Mouse (Mus musculus) MEL (cell line): ENCODE measurements around the gene Endov. TPM values are rescaled to one million over a fixed set of nuclear protein-coding genes. Genes with fewer than 3 reads are reported as not detected.

ENCODE experiments used
- DNase-seq: peaks from one replicate; pipeline ENCODE4 v3.0.0; 2011; ENCODE audit warnings: low read depth, low spot score
- H3K27ac ChIP-seq: 2 replicates; pipeline ENCODE4 v1.5.1; 2012; ENCODE audit warnings: low read depth, mild to moderate bottlenecking, control low read depth, low read length, moderate library complexity; ENCODE audit not compliant: control insufficient read depth
- H3K27me3 ChIP-seq, 2 experiments: fragments of 150-350 bp in 1 of 2; sonication (generic) in 1 of 2; 2 replicates each; pipeline ENCODE4 v1.6.1; 2012; ENCODE audit warnings: low read length in 2 of 2, mild to moderate bottlenecking in 2 of 2, improper control_type of control experiment in 1 of 2, moderate library complexity in 1 of 2; ENCODE audit not compliant: insufficient read depth in 2 of 2, control insufficient read depth in 1 of 2
- H3K36me3 ChIP-seq, 2 experiments: 2 replicates each; pipeline ENCODE4 v1.6.1; 2012 to 2014; ENCODE audit warnings: low read length in 2 of 2, improper control_type of control experiment in 1 of 2, inconsistent platforms in 1 of 2, mild to moderate bottlenecking in 1 of 2; ENCODE audit not compliant: insufficient read depth in 2 of 2, control insufficient read depth in 1 of 2
- H3K4me1 ChIP-seq, 2 experiments: fragments of 150-350 bp in 1 of 2; sonication (generic) in 1 of 2; 2 replicates each; pipeline ENCODE4 v1.6.1; 2012; ENCODE audit warnings: low read length in 2 of 2, improper control_type of control experiment in 1 of 2, mild to moderate bottlenecking in 1 of 2; ENCODE audit not compliant: insufficient read depth in 2 of 2, control insufficient read depth in 1 of 2
- H3K4me3 ChIP-seq, 2 experiments: fragments of 150-350 bp in 1 of 2; sonication (generic) in 1 of 2; 2 replicates each; pipeline ENCODE4 v1.5.1; 2012; ENCODE audit warnings: low read depth in 2 of 2, low read length in 2 of 2, mild to moderate bottlenecking in 2 of 2, moderate library complexity in 2 of 2, control low read depth in 1 of 2, improper control_type of control experiment in 1 of 2; ENCODE audit not compliant: control insufficient read depth in 1 of 2, insufficient read depth in 1 of 2
- H3K79me2 ChIP-seq: 2 replicates; pipeline ENCODE4 v1.6.1; 2012; ENCODE audit warnings: mild to moderate bottlenecking, low read length, moderate library complexity; ENCODE audit not compliant: control insufficient read depth, poor library complexity, insufficient read depth
- H3K9ac ChIP-seq: 2 replicates; pipeline ENCODE4 v1.6.1; 2012; ENCODE audit warnings: low read depth, mild to moderate bottlenecking, control low read depth, low read length, moderate library complexity; ENCODE audit not compliant: control insufficient read depth, poor library complexity, severe bottlenecking
- H3K9me3 ChIP-seq: fragments of 150-350 bp; sonication (generic); replicated peaks from 2 replicates; pipeline ENCODE4 v1.6.1; 2012; ENCODE audit warnings: mild to moderate bottlenecking, low read length, improper control_type of control experiment, moderate library complexity; ENCODE audit not compliant: insufficient read depth
- CHD2 ChIP-seq: IDR thresholded peaks from 2 replicates; pipeline ENCODE4 v1.6.1; 2011; ENCODE audit warnings: low read length, improper control_type of control experiment
- CTCF ChIP-seq, 3 experiments: IDR thresholded peaks in 2 of 3; conservative IDR thresholded peaks in 1 of 3; 2 replicates each; pipeline ENCODE4 v1.5.1; 2011 to 2012; ENCODE audit warnings: low read length in 3 of 3, low read depth in 2 of 3, mild to moderate bottlenecking in 2 of 3, improper control_type of control experiment in 1 of 3, inconsistent platforms in 1 of 3, mixed read lengths in 1 of 3, moderate library complexity in 1 of 3; ENCODE audit not compliant: control insufficient read depth in 1 of 3, insufficient read depth in 1 of 3, poor library complexity in 1 of 3, severe bottlenecking in 1 of 3
- ELF1 ChIP-seq: IDR thresholded peaks from 2 replicates; pipeline ENCODE4 v1.6.1; 2014; ENCODE audit warnings: low read depth, mild to moderate bottlenecking, inconsistent platforms, low read length, improper control_type of control experiment, moderate library complexity
- EP300 ChIP-seq, 2 experiments: IDR thresholded peaks; 2 replicates each; pipeline ENCODE4 v1.6.1; 2011; ENCODE audit warnings: improper control_type of control experiment in 2 of 2, low read length in 2 of 2, low read depth in 1 of 2, mild to moderate bottlenecking in 1 of 2
- ETS1 ChIP-seq: IDR thresholded peaks from 2 replicates; pipeline ENCODE4 v1.6.1; 2012; ENCODE audit warnings: low read depth, mild to moderate bottlenecking, inconsistent platforms, low read length, improper control_type of control experiment, moderate library complexity
- GATA1 ChIP-seq: IDR thresholded peaks from 2 replicates; pipeline ENCODE4 v1.6.1; 2011; ENCODE audit warnings: low read depth, low read length, improper control_type of control experiment
- KAT2A ChIP-seq: conservative IDR thresholded peaks from 2 replicates; pipeline ENCODE4 v1.6.1; 2012; ENCODE audit warnings: low read depth, low read length, improper control_type of control experiment, inconsistent platforms
- MAFK ChIP-seq: IDR thresholded peaks from 2 replicates; pipeline ENCODE4 v1.6.1; 2011; ENCODE audit warnings: low read depth, mild to moderate bottlenecking, low read length, improper control_type of control experiment, borderline replicate concordance
- MAZ ChIP-seq: IDR thresholded peaks from 2 replicates; pipeline ENCODE4 v1.6.1; 2012; ENCODE audit warnings: low read depth, mild to moderate bottlenecking, inconsistent platforms, low read length, improper control_type of control experiment
- MXI1 ChIP-seq: IDR thresholded peaks from 2 replicates; pipeline ENCODE4 v1.6.1; 2011; ENCODE audit warnings: mild to moderate bottlenecking, low read depth, low read length, improper control_type of control experiment
- MYC ChIP-seq: IDR thresholded peaks from 2 replicates; pipeline ENCODE4 v1.6.1; 2011; ENCODE audit warnings: low read depth, mild to moderate bottlenecking, low read length, improper control_type of control experiment, moderate library complexity
- NELFE ChIP-seq: IDR thresholded peaks from 2 replicates; pipeline ENCODE4 v1.6.1; 2011; ENCODE audit warnings: low read depth, low read length, improper control_type of control experiment
- POLR2AphosphoS5 ChIP-seq: IDR thresholded peaks from 2 replicates; pipeline ENCODE4 v1.6.1; 2012; ENCODE audit warnings: low read depth, borderline replicate concordance, mild to moderate bottlenecking, inconsistent platforms, low read length, moderate library complexity, mixed read lengths
- RAD21 ChIP-seq: IDR thresholded peaks from 2 replicates; pipeline ENCODE4 v1.6.1; 2011; ENCODE audit warnings: mild to moderate bottlenecking, low read depth, low read length, improper control_type of control experiment
- RCOR1 ChIP-seq: IDR thresholded peaks from 2 replicates; pipeline ENCODE4 v1.6.1; 2012; ENCODE audit warnings: low read depth, mild to moderate bottlenecking, inconsistent platforms, low read length, improper control_type of control experiment
- SIN3A ChIP-seq: IDR thresholded peaks from 2 replicates; pipeline ENCODE4 v1.6.1; 2012; ENCODE audit warnings: low read length, improper control_type of control experiment, inconsistent platforms
- SMC3 ChIP-seq: IDR thresholded peaks from 2 replicates; pipeline ENCODE4 v1.6.1; 2011; ENCODE audit warnings: low read depth, low read length, improper control_type of control experiment
- TBP ChIP-seq: IDR thresholded peaks from 2 replicates; pipeline ENCODE4 v1.8.0; 2011; ENCODE audit warnings: low read depth, low read length, improper control_type of control experiment
- UBTF ChIP-seq: IDR thresholded peaks from 2 replicates; pipeline ENCODE4 v1.6.1; 2012; ENCODE audit warnings: low read depth, mild to moderate bottlenecking, inconsistent platforms, low read length, improper control_type of control experiment, moderate library complexity, borderline replicate concordance; ENCODE audit not compliant: insufficient read depth
- ZKSCAN1 ChIP-seq: IDR thresholded peaks from 2 replicates; pipeline ENCODE4 v1.6.1; 2012; ENCODE audit warnings: low read depth, mild to moderate bottlenecking, inconsistent platforms, low read length, improper control_type of control experiment, moderate library complexity
- ZMIZ1 ChIP-seq: IDR thresholded peaks from 2 replicates; pipeline ENCODE4 v1.6.1; 2012; ENCODE audit warnings: low read depth, mild to moderate bottlenecking, inconsistent platforms, low read length, improper control_type of control experiment, moderate library complexity
- ZNF384 ChIP-seq: IDR thresholded peaks from 2 replicates; pipeline ENCODE4 v1.6.1; 2012; ENCODE audit warnings: low read depth, mild to moderate bottlenecking, inconsistent platforms, low read length, improper control_type of control experiment
- polyA plus RNA-seq, 2 experiments: library from polyadenylated mRNA; stranded (reverse) in 1 of 2; unstranded in 1 of 2; fragments of >175 nt in 1 of 2; fragments of >200 nt in 1 of 2; gene quantifications; 2 replicates each; pipeline versions ENCODE4 v1.2.1 to v1.2.4; 2012; ENCODE audit warnings: low replicate concordance in 2 of 2, low read depth in 1 of 2; ENCODE audit not compliant: insufficient read length in 2 of 2, insufficient read depth in 1 of 2, missing spikeins in 1 of 2
- total RNA-seq: library from RNA; depleted of rRNA; stranded (reverse); fragments of 300-350 nt; gene quantifications from 2 replicates; pipeline ENCODE4 v1.2.3, GENCODE M21; 2012

Gene Endov
- total and polyA plus RNA-seq, 3 experiments = 16.8 to 19.5 TPM; not detected in 1

- no peak for TF ChIP-seq UBTF
- no peak for TF ChIP-seq RCOR1
- no peak for TF ChIP-seq RAD21
- no peak for TF ChIP-seq ZKSCAN1
- TF ChIP-seq SMC3 = no peak
- TF ChIP-seq MYC = no peak
- H3K4me3 ChIP-seq = no peak overlapping the region
- H3K79me2 ChIP-seq = no peaks in the 10 kb centered on the region
- no peaks in the 10 kb centered on the region for H3K9me3 ChIP-seq
- H3K36me3 ChIP-seq = no peaks in the 10 kb centered on the region; a peak in 1 of 4 replicates
- H3K27me3 ChIP-seq = no peaks in the 10 kb centered on the region
- no peaks in the 10 kb centered on the region for H3K4me1 ChIP-seq
- DNase-seq = no peak
- no peak overlapping the region for H3K27ac ChIP-seq
- no peak overlapping the region for H3K9ac ChIP-seq
These were observed 35.0 kb upstream of the Endov start for GRCm38 (mm10) chr11:119456097-119456496.

- no peak for DNase-seq
- no peak overlapping the region for H3K4me3 ChIP-seq
- H3K9me3 ChIP-seq = no peaks in the 10 kb centered on the region
- no peaks in the 10 kb centered on the region for H3K4me1 ChIP-seq
- H3K79me2 ChIP-seq = no peaks in the 10 kb centered on the region
- no peak overlapping the region for H3K9ac ChIP-seq
- no peak overlapping the region for H3K27ac ChIP-seq
- no peaks in the 10 kb centered on the region for H3K27me3 ChIP-seq
- H3K36me3 ChIP-seq = no peaks in the 10 kb centered on the region
- TF ChIP-seq ELF1 (no peak), KAT2A (no peak), CHD2 (no peak), SIN3A (no peak), SMC3 (no peak), ZNF384 (no peak), NELFE (no peak), MAFK (no peak), MAZ (no peak), ZMIZ1 (no peak), MXI1 (no peak), TBP (no peak), GATA1 (no peak), ETS1 (no peak), EP300 (IDR thresholded peaks at IDR 0.05; ENCODE audit: low read depth in 1 of 2, low read length in 2 of 2) (no peak), ZKSCAN1 (no peak), POLR2AphosphoS5 (no peak), CTCF (IDR thresholded peaks at IDR 0.05 in 2 of 3, conservative IDR thresholded peaks at IDR 0.05 in 1 of 3; ENCODE audit: control insufficient read depth in 1 of 3, insufficient read depth in 1 of 3, low read depth in 2 of 3, low read length in 3 of 3, poor library complexity in 1 of 3, severe bottlenecking in 1 of 3) (no peak)
- TF ChIP-seq, all 39 proteins: peak for 0
These were observed 13.3 kb upstream of the Endov start for GRCm38 (mm10) chr11:119477876-119478275.
